Mouse (Mus musculus): ENCODE measurements around the gene Dgkg. TPM values are rescaled to one million over a fixed set of nuclear protein-coding genes. Genes with fewer than 3 reads are reported as not detected.
A peak's percentile ranks its signal among the peaks of the same experiment; 100 is the strongest.

The Dgkg gene
- total and polyA plus RNA-seq, 2 experiments from 2014 or later: 6.1 to 12.5 TPM

DNA sequence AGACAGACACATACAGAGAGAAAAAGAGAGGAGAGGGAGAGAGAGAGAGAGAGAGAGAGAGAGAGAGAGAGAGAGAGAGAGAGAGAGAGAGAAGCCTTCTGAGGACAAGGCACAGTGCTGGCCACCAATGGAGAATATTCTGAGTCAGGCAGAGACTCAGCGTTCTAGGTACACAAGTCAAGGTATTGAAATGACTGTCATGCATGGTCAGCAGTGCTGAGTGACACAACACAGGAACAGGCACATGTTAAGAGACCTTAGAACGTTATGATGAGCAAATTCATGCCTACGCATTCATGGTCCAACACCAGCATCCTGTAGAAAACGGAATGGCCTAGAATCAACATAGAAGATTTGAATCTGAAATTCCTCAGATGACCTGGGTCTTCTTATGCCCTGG lies 50.0 kb downstream of the Dgkg start:
- no peak for DNase-seq (ENCODE audit: low spot score)
- 96% methylated on average over 4 of the region's 4 CpGs for WGBS
- Histone ChIP-seq H3K36me3 (ENCODE audit: insufficient read depth, low read length) (no peaks in the 10 kb centered on the region), H3K9ac (replicated peaks; ENCODE audit: low read length) (no peak overlapping the region), H3K4me3 (ENCODE audit: low read length) (no peak overlapping the region), H3K27me3 (ENCODE audit: insufficient read depth, low read length) (no peaks in the 10 kb centered on the region), H3K4me2 (ENCODE audit: low read depth, low read length) (no peak overlapping the region), H3K27ac (no peak overlapping the region), H3K4me1 (ENCODE audit: insufficient read depth, low read length) (no peaks in the 10 kb centered on the region), H3K9me3 (ENCODE audit: low read length) (no peaks in the 10 kb centered on the region)
- ATAC-seq: no peak
- TF ChIP-seq CTCF (IDR thresholded peaks at IDR 0.05; ENCODE audit: low read depth): no peak

DNA sequence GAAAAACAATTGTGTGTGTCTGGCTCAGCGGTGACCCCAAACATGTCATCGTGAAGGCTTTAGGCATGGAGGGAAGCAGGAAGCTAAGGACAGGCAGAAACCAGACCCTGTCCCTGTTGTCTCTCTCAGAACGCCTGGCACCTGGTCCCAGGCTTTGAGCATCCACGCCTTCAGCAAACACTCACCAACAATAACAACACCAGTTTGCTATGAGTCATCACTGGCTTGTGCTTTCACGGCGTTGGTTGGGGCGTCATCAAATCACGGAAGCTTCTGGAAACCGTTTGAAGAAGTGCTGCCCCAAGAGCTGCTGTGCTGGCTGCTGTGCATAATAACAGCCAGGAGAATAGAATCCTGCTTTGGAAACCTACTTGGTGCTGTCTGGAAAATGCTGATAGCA lies 54.6 kb downstream of the Dgkg start:
- H3K27ac ChIP-seq: no peak overlapping the region
- no peaks in the 10 kb centered on the region for H3K36me3 ChIP-seq (ENCODE audit: insufficient read depth, low read length)
- no peak overlapping the region for H3K4me2 ChIP-seq (ENCODE audit: low read depth, low read length)
- no peaks in the 10 kb centered on the region for H3K9me3 ChIP-seq (ENCODE audit: low read length)
- no peak for TF ChIP-seq CTCF (IDR thresholded peaks at IDR 0.05; ENCODE audit: low read depth)
- no peaks in the 10 kb centered on the region for H3K27me3 ChIP-seq (ENCODE audit: insufficient read depth, low read length)
- DNase-seq (ENCODE audit: low spot score): no peak
- WGBS: 89% methylated on average over 9 of the region's 9 CpGs
- H3K4me1 ChIP-seq (ENCODE audit: insufficient read depth, low read length): no peaks in the 10 kb centered on the region
- no peak overlapping the region for H3K9ac ChIP-seq (replicated peaks; ENCODE audit: low read length)
- H3K4me3 ChIP-seq (ENCODE audit: low read length): no peak overlapping the region
- ATAC-seq: no peak

DNA sequence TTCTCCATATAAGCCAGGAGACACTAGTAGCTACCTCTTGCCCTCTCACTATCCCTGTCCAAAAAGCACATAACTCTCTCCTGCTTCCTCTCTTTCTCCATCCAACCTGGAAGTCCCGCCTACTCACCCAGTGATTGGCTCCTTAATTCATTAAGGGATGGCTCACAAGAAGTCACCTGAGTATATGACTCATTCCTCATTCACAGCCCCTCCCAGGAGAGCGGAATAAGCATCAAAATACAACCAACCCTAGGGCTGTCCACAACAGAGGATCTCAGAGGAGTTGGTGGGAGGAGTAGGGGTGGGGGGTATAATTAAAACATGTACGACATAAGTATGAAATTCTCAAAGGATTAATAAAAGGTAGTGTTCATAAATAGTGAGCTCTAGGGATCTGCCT lies 55.3 kb downstream of the Dgkg start:
- H3K4me1 ChIP-seq (ENCODE audit: insufficient read depth, low read length): no peaks in the 10 kb centered on the region
- no peaks in the 10 kb centered on the region for H3K36me3 ChIP-seq (ENCODE audit: insufficient read depth, low read length)
- H3K9me3 ChIP-seq (ENCODE audit: low read length): no peaks in the 10 kb centered on the region
- H3K4me2 ChIP-seq (ENCODE audit: low read depth, low read length): no peak overlapping the region
- ATAC-seq (no peak), DNase-seq (ENCODE audit: low spot score) (no peak)
- no peak for TF ChIP-seq CTCF (IDR thresholded peaks at IDR 0.05; ENCODE audit: low read depth)
- H3K9ac ChIP-seq (replicated peaks; ENCODE audit: low read length): no peak overlapping the region
- no peak overlapping the region for H3K4me3 ChIP-seq (ENCODE audit: low read length)
- H3K27me3 ChIP-seq (ENCODE audit: insufficient read depth, low read length): no peaks in the 10 kb centered on the region
- H3K27ac ChIP-seq: no peak overlapping the region
- WGBS: 81% methylated on average over 3 of the region's 3 CpGs

DNA sequence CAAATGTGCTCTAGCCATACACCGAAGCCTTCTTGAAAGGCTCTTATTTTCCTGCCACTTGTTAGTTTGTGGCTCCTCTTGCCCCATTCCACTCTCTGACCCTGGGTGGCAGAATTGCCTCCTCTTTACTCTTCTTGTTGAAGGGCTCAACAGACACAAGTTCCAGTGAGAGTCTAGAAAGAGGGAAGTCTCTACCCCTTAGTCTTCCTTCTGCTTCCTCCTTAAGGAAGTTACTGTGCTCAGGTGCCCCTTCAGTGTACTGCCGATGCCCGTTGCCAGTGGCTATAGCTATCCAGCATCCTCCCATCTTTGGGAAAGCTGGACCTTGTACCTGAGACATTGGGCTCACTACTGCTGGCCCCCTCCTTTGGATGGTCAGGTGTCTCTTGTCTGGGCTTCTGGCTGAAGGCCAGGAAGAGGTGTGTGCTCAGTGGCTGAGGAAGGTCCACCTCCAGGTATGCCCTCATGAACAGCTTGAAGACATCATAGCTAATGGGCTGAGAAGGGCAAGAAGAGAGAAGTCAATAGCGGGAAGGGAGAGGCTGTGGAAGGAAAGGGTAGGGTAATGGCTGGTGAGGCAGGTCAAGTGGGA lies 56.8 kb downstream of the Dgkg start:
- H3K4me2 ChIP-seq (ENCODE audit: low read depth, low read length): no peak overlapping the region
- 78% methylated on average over 4 of the region's 4 CpGs for WGBS
- TF ChIP-seq CTCF (IDR thresholded peaks at IDR 0.05; ENCODE audit: low read depth): no peak

DNA sequence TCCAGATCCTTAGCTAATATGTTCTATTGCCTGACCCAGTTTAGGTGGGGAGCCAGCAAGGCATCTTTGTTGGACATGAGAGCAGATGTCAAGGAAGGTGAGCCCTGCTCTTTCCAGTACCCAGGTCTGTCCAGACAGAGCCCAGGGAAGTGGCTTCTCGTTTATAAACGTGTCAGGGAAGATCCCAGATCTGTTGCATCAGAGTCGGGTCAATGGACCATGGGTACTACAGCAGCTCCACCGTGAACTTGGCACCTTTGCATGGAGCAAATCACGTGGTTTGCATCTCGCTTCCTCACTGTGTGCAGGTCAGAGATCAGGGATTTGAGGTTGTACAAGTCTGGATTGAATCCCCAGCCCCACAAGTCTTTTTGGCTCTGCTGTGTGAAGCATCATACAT lies 58.3 kb downstream of the Dgkg start:
- TF ChIP-seq CTCF (IDR thresholded peaks at IDR 0.05; ENCODE audit: low read depth): no peak
- H3K4me2 ChIP-seq (ENCODE audit: low read depth, low read length): no peak overlapping the region
- no peaks in the 10 kb centered on the region for H3K4me1 ChIP-seq (ENCODE audit: insufficient read depth, low read length)
- H3K4me3 ChIP-seq (ENCODE audit: low read length): no peak overlapping the region
- no peak overlapping the region for H3K27ac ChIP-seq
- no peaks in the 10 kb centered on the region for H3K36me3 ChIP-seq (ENCODE audit: insufficient read depth, low read length)
- ATAC-seq: no peak
- no peaks in the 10 kb centered on the region for H3K9me3 ChIP-seq (ENCODE audit: low read length)
- H3K27me3 ChIP-seq (ENCODE audit: insufficient read depth, low read length): no peaks in the 10 kb centered on the region
- DNase-seq (ENCODE audit: low spot score): no peak
- WGBS: 75% methylated on average over 6 of the region's 6 CpGs
- H3K9ac ChIP-seq (replicated peaks; ENCODE audit: low read length): no peak overlapping the region

More for the DNA sequence above, 56.8 kb downstream of the Dgkg start:
- Histone ChIP-seq H3K36me3 (ENCODE audit: insufficient read depth, low read length) (no peaks in the 10 kb centered on the region), H3K9ac (replicated peaks; ENCODE audit: low read length) (no peak overlapping the region), H3K4me3 (ENCODE audit: low read length) (no peak overlapping the region), H3K27me3 (ENCODE audit: insufficient read depth, low read length) (no peaks in the 10 kb centered on the region), H3K27ac (no peak overlapping the region), H3K4me1 (ENCODE audit: insufficient read depth, low read length) (no peaks in the 10 kb centered on the region), H3K9me3 (ENCODE audit: low read length) (no peaks in the 10 kb centered on the region)
- no peak for DNase-seq (ENCODE audit: low spot score)
- ATAC-seq: no peak

DNA sequence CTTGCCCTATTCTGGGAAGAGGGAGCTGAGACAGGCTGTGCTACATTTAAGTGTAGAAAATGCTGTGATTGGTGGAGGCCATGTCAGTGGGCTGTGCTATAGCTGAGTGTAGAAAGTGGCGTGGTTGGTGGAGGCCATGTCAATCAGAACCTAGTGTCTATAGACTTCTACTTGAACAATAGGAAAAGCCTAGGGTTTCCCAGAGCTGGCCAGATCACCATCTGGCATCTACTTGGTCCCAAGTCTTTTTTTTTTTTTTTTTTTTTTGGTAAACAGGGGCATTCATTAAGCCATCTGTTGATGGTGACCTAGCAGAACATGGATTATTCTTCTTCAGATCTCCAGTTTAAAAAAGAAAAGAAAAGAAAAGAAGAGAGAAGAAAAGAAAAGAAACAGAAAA lies 60.6 kb downstream of the Dgkg start:
- TF ChIP-seq CTCF (IDR thresholded peaks at IDR 0.05; ENCODE audit: low read depth): no peak
- H3K9ac ChIP-seq (replicated peaks; ENCODE audit: low read length): no peak overlapping the region
- no peak overlapping the region for H3K27ac ChIP-seq
- 85% methylated on average over 1 of the region's 1 CpGs for WGBS
- no peak overlapping the region for H3K4me2 ChIP-seq (ENCODE audit: low read depth, low read length)
- no peak overlapping the region for H3K4me3 ChIP-seq (ENCODE audit: low read length)
- no peaks in the 10 kb centered on the region for H3K27me3 ChIP-seq (ENCODE audit: insufficient read depth, low read length)
- H3K4me1 ChIP-seq (ENCODE audit: insufficient read depth, low read length): no peaks in the 10 kb centered on the region
- DNase-seq (ENCODE audit: low spot score) (no peak), ATAC-seq (no peak)
- no peaks in the 10 kb centered on the region for H3K36me3 ChIP-seq (ENCODE audit: insufficient read depth, low read length)
- H3K9me3 ChIP-seq (ENCODE audit: low read length): no peaks in the 10 kb centered on the region

DNA sequence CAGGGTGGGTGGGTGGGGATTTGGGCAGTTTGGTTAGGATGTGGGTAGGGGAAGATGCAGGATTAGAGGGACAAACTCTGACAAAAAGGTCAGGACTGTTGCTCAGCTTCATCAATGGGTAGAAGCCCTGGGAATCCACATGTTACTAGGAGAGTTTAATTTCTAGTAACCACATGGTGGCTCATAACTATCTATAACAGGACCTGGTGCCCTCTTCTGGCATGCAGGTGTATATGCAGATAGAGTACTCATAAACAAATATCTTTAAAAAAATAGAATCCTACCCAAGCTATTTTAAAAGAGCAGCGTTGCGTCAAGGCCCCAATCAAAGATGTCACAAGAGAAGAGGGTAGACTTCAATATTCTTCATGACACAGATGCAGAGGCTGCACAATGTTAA lies 63.1 kb downstream of the Dgkg start:
- ATAC-seq (no peak), DNase-seq (ENCODE audit: low spot score) (peak; percentile 17)
- 87% methylated on average over 2 of the region's 2 CpGs for WGBS
- no peak overlapping the region for H3K27ac ChIP-seq
- H3K4me3 ChIP-seq (ENCODE audit: low read length): no peak overlapping the region
- H3K9ac ChIP-seq (replicated peaks; ENCODE audit: low read length): no peak overlapping the region
- H3K4me1 ChIP-seq (ENCODE audit: insufficient read depth, low read length): no peaks in the 10 kb centered on the region
- no peaks in the 10 kb centered on the region for H3K36me3 ChIP-seq (ENCODE audit: insufficient read depth, low read length)
- H3K9me3 ChIP-seq (ENCODE audit: low read length): no peaks in the 10 kb centered on the region
- peak; percentile 55 for TF ChIP-seq CTCF (IDR thresholded peaks at IDR 0.05; ENCODE audit: low read depth)
- no peak overlapping the region for H3K4me2 ChIP-seq (ENCODE audit: low read depth, low read length)
- H3K27me3 ChIP-seq (ENCODE audit: insufficient read depth, low read length): no peaks in the 10 kb centered on the region

Measured in hindbrain, postnatal 0 days (tissue).